Mouse (Mus musculus) B cell, adult 2 months (primary cell): Measurements from ENCODE around the gene Clk3.
A peak's percentile ranks its signal among the peaks of the same experiment; 100 is the strongest.

Experiments used
- DNase-seq, 2 experiments: peaks; one replicate each; pipeline ENCODE4 v3.0.0; 2022

Gene Clk3

DNA sequence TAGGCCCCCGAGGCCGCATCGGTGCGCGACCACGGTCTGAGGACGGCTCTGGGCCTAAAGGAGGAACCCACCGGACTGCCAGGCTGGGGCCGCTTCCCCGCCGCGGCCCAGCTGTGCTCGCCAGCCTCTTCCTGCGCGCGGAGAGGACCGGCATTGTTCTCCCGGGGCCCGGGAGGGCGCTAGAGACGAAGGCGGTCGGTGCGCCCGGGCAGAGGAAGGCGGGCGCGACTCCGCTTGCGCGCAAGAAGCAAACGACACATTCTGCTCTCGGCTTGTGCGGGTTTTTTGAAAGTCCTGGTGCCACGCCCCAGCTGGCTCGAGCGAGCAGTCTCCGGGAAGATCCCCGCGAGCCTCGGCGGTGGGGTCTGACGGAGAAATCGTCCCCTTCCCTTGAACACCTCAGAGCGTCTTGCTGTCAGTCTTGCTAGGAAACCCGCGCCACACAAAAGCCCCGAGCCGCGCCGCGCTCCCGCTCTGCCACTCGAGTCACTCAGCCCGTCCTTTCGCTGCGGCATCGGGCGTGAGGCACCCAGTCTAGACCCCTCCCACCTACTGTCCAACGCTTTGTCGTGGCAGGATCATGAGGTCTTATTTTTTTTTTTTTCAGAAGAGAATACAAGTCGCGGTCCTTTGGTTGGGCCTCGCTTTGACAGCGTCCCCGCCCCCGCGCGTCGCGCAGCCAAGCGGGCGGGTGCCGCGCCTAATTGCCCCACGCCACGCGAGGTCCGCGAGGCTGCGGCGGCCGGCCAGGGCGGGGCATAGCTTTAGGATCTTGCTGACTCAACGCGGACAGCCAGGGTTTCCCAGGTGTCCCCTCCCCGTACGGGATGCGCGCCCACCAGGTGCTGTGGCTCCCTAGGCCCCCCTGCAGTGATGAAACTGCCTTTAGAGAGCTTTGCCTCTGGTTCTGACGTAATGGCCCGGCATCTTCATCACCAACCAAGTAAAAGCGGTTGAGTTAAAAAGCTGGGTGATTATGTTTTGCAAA is at the start of gene Clk3:
TSS of gene Clk3 (minus strand) at position 497 of the 988 bp plus-strand sequence.
- DNase-seq = peak; percentile 69 to 75

DNA sequence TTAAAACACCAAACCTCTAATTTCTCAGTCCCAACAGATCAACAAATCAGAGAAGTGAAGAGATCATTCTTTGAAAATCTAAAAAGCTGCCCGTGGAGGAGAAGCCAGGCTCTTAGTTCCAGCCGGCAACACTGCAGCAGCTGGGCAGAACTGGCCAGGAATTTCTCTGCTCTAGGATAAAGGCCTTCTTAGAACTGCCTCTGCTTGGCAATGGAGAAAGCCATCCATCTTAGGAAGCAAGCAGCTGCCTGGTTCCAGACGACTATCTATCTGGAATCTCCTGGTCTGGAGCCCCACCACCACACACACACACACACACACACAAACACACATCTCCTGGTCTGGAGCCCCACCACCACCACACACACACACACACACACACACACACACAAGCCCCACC is 49.2 kb upstream of the Clk3 start:
- no peak for DNase-seq

DNA sequence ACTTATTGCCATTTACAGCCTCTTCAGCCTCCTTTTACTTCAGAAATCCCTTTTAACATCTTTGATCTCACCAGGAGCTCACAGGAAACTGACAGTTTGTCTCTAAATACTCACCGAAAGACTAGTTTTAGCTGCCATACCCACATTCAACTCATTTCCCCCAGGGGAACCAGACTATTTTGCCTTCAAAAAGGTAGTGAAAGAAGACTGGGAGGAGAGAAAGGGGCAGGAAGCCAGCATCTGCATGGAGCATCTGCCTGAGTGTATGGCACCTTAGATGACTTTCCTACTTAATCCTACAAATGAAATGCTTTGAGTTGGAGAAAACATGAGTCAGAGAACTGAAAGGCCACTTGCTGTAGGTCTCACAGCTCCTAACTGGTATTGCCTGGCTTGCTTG is 48.4 kb upstream of the Clk3 start:
- DNase-seq = peak in 1 of 2 experiments; percentile 11

DNA sequence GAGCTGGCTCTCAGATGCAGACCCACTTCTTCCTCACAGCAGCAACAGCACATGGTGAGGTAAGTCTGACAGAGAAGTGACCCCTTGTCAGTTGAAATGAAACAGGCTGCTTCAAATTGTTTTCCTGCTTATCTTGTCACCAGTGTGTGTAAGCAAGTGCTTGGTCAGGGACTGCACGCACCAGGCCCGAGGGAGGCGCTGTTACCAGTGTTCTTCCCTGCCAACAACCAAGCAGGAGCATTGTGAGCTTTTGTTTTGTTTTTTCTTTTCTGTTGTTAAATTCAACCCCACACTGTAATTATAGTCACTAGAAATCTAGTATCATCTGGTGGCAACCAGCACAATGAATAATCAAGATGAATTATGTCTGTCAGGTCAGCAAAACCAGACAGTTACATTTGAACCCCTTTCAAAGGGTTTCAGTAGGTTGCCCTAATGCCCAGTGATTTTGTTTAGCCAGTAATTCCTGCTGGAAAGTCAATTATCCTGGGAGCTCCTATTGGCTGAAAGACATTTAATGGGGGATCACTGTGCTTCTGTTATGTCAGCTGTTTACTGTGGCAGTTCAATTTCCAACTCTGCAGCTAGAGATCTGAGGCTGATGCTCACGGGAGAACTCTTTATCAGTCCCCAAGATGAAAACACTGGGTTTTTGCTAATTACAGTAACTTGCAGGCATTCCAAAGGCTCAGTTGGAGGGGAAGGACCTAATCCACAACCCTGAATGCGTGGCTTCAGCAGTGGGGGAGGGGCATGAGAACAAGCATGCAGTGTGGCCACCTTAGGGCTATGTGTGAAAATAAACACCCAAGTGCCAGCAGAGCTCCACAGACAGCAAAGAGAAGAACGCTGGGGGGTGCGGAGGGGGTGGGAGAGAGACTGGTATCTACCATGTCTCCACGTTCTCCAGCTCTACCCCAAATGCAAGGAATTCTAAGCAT is 46.4 kb upstream of the Clk3 start:
- DNase-seq = no peak

DNA sequence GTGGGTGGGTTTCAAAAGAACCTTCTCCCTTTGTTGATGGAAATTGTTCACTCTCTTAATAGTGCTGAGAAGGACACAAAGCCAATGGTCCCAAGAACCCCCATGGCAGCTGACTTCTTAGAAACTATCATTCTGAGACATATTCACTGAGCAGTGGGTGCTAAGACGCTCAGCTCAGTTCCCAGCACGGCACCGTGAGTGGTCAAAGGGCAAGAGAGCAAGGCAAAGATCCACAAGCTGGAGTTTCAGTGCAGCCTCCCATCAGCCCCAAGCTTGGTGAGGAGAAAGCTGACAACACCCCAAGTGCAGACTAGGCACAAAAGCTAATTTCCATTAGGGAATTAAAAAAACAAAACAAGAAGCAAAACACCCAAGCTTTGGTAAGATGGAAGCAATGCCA is 45.0 kb upstream of the Clk3 start:
- no peak for DNase-seq

DNA sequence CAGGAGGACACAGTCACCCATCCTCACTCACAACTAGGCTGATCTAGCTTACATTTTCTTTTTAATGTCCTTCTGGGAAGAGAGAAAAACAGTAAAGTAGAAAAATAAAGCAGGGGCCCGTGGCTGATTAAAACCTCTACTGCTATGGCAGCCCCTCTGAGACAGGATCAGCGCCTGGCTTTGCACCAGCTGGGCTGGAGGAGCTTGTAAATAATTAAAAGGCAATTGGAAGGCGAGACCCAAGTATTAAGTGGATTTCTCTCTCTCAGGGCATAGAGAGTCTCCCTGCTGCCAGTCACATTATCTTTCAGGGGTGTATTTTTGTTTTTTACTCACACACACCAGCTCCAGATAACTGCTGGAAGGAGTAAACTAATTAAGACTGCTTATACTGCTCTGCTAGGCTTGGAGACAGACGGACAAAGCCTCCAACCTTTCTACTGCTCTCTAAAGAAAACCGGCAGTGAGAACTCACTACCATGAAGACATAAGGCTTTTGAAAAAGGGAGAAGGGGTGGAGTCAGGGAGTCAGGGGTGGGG is 43.2 kb upstream of the Clk3 start:
- no peak for DNase-seq

DNA sequence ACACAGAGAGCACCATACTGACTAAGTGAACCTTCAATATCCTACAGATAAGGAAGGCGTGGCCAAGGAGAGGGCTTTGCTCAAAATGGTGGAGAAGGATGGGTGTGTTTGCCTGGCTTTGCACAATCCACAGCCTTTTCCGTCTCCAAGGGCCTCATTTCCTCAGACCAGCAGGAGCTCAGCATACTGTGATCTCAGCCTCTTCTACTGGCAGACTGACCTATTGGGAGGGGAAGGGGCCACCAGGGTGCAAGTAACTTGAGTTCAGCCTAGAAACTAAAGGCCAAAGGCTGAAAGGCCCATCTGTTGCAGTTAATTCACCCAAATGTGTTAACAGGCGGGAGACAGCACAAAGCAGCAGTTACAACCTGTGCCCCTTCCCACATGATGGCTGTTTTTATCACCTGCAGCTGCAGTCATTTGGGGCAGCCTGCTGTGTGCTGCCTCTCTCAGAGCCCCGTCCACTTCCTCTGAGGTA is 41.6 kb upstream of the Clk3 start:
- no peak for DNase-seq

DNA sequence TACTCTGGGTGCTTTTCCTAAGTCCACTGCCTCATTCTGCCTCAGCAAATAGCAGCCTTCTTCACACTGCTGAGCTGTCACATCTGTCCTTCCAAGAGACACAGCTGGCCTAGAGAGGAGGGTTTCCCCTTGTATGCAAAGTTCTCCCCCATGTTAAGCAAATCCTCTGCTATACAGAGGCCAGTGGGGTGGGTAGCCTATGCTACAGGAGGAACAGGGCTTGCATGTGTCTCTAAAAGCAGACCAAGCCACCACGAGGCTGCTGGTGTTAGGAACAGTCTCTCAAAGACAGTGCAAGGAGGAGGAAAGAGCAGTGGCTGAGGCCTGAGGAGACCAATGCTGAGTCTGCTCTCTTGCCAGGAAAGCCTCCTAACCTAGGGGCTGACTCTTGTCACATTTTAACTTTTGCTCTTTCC is 40.4 kb upstream of the Clk3 start:
- DNase-seq = no peak

DNA sequence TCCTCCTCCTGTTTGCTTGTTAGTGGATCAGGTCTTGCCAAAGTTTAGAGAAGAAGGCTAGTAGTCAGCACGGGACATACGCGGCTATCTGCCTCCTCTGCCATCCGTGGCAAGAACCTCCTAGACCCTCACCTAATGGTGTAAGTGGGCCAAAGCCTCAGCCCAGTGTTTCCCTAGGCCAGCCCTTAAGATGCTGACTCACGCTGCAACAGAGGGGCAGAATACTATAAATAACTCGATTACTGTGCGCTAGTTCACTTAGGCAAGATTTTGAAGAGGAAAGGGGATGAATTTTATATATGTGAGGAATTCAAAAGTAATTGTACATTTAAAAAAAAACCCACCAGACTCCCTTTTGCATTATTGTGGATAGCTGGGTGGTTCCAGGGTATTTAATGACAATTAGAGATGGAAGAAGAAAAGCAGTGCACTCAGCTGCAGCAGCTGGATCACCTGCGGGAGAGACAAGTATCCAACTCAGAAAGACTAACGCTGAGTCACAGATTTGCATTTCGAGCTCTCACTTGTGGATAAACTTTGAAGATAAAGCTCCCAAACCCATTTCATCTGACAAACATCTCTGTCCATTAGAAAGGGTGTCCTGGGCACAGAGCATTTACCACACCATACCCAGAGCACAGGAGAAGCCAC is 39.6 kb upstream of the Clk3 start:
- DNase-seq = no peak

DNA sequence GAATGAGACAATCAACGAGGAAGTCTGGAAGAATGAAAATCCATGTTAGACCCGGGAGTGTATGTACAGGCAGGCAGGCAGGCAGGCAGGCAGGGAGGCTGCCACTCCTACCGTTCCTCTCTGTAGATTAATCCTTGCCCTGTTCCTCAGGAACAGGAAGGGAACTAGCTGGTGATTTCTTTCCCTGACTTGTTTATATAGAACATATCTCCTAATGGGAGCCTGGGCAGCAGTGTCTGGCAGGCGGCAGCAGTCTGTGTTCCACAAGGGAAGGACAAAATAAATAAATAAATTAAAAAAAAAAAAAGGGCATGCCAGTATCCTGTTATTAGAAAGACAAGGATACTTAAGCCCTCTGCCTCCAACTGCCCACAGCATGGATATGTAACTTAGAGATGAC is 38.2 kb upstream of the Clk3 start:
- no peak for DNase-seq

DNA sequence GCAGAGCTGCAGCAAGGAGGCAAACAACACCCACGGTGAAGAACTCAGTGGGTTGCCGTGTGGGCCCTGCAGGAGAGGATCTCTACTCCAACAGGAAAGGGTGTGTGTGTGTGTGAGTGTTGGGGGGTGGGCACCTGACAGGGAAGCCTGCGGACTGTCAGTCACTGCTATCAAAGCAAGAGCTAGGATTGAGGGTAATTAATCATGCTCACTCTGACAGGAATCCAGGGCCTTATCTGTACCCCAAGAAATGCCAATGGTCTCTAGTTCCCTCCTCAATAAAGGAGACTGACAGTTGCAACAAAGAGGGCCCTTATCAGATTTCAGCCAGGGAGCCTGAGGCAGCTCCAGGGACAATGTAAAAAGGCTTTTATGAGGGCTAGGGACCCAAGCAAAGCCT is 37.4 kb upstream of the Clk3 start:
- no peak for DNase-seq

DNA sequence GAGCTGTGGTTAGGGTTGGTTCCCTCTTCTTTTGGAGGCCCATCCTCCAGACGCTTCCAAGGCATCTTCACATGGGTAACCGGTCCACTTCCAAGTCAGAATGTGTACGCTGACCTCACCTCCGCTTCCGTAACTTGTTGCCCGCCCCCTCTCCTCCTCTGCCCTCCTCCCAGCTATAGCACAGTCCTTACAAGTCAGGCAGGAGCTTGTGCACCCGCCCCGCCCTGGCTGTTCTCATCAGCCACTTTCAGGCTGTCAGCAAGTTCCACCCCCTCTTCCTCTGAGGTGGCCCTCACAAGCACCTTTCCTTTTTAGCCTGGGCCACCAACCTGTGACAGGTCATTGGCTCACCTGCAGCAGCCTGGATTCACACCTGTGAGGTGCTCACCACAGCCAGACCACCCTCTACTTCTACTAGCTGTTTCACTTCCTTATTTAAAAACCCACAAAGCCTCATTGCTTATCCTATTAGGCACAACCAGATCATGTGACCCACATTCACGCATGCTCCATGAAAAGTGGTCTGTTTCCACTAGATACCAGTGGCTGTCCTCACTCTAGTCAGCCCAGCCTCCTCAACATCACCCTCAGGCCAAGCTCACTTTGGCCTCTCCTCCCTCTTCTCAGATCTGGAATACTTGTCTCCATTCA is 34.8 kb upstream of the Clk3 start:
- peak; percentile 47 to 48 for DNase-seq

DNA sequence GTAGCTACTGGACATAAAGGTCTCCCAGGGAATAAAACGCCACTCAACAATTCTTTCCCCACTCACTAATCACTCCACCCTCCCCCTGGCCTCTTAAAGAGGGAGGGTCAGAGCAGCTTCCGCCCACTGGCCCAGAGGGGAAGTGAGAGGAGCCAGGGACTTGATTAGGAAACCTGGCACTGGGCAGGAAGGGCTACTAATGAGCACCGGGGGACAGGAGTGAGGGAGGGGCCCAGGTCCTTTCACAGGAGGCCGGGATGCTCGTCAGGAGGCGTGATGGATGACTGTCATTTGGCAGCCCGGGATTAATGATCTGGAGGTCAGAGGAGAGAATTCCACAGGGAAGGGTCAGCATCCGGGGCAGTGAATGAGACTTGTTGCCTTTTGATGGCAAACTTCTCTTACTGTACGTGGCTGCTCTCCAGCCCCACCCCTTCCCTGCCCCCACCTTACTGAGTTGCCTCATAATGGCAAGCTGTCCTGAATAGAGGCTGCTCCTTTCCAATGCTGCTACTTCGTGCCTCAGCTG is 33.1 kb upstream of the Clk3 start:
- no peak for DNase-seq

DNA sequence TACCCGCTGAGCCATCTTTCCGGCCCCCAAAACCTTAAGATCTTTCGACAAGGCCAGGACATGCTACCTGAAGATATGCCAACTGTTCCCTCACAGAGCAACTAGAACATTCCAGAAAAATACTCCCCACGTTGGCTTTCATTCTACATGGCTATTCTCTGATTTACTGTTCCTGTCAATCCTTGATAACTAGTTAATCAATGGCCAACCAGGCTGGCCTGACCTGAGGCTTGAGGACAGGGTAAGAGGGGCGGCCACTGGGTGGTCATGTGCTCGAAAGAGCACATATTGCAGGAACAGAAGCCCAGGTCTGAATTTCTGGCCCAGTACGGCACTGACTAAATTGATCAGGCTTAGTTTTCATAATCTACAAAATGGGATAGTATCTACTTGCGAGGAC is 31.8 kb upstream of the Clk3 start:
- DNase-seq = no peak

DNA sequence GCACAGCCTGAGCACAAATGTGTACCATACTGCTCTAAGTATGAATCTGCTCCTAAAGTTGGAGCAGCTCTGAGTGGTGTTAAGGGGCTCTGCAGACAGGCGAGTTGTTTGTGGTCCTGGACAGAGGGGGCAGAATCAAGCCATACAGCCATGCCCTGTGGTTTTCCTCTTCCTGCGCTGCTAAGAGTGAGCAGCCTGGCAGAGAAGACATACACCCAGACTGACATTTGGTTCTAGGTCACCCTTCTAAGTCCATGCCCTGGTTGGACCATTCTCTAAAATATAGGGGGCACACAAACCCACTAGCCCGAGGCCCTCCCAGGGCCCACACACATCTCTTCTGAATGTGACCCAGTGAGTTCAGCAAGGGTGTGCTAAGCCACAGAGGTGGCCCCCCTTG is 24.1 kb upstream of the Clk3 start:
- DNase-seq = peak in 1 of 2 experiments; percentile 13

DNA sequence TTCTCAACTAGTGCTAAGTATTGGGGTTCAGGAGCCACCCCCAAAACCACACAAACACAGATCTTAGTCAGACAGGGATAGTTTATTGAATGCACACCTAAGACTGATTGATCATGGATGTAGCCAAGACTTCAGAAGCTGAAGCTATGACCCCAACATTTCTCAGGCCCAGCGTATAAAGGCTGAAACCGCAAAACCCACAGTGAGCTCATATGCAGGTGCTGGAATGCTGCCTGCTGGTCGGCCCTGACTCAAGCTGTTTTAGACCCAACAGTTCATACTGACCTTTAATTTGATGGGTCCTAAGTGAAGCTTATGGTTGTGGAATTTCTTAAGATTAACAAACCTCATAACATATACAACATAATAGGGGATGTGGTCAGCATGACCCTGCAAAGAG is 17.0 kb upstream of the Clk3 start:
- no peak for DNase-seq

DNA sequence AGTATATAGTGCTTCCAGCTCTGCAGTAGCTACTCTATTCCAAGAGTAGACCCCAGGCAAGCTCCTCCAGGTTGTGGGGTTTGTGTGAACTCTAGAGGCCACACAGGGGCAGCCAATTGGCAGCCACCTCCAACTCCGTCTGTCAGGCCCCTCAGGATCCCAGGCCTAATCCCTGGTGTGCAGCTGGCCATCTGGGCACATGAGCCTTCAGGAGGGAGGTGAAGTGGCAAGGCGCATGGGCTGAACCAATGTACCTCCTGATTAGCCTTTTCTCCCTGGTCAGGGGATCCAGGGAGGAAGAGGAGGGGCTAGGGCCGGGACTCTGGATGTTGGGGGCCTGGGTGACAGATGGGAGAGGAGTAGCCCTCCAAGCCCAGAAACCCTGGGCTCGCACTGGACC is 10.1 kb upstream of the Clk3 start:
- DNase-seq = no peak

DNA sequence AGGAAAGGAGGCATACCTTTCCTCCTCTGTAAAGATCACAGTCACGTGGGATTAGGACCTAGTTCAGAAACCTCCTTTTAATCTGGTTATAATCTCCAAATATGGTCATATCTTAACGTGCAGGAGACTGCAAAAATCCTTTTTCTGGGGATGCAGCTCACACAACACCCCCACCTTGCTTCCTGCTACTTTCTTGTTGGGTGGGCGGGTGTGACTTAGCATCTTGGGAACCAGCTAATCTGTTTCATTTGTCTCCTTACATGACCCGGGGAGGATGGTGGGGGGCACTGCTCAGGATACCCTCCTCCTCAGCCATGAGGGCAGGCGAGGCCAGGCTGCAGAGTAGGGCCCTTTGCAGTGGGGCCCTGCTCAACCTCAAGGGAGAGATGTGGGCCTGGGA is 9.4 kb upstream of the Clk3 start:
- DNase-seq = no peak

DNA sequence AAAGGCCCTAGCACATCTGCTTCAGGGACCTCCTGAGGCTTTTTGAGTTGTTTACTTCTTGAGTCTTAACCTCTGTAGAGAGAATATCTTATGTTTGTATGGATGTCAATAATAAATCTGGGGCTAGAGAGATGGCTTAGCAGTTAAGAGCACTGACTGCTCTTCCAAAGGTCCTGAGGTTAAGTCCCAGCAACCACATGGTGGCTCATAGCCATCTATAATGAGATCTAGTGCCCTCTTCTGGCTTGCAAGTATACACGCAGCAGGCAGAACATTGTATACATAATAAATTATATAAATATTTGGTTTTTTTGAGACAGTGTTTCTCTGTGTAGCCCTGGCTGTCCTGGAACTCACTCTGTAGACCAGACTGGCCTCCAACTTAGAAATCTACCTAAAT is 8.5 kb upstream of the Clk3 start:
- DNase-seq = peak; percentile 35 to 42

DNA sequence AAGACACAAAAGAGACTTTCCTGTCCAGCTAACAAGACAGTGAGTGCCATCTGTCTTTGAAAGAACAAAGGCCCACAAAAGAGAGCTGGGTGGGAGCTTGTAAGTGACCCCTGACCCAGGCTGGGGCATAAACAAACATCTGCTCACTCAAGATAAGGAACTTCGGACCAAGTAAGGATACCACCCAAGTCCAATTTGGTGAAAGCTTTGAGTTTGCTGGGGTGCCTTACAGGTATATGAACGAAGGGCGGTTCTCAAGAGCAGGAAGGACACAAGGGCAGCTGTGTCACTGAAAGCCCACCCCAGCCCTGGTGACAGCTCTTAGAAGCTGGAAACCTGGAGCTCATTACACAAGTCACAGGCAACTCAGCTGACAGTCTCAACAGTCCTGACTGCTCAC is 8.1 kb upstream of the Clk3 start:
- no peak for DNase-seq

DNA sequence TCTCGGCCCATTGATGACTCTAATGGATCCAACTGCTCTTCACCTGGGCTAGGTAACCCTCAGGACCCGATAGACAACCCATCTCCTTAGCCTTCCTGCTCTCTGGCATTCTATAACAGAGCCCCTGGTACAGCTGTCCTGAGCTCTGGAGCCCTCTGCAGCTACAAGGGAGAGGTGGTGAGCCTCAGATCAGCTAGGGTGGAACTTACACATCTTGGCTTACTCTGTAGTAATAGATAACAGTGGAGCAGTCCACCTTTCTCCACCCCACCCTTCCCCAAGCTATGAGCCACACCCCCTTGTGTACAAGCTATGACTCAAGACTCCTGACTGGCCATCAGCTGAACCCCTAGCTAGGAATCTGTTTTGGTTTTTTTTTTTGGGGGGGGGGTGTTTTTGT is 5.2 kb upstream of the Clk3 start:
- no peak for DNase-seq

DNA sequence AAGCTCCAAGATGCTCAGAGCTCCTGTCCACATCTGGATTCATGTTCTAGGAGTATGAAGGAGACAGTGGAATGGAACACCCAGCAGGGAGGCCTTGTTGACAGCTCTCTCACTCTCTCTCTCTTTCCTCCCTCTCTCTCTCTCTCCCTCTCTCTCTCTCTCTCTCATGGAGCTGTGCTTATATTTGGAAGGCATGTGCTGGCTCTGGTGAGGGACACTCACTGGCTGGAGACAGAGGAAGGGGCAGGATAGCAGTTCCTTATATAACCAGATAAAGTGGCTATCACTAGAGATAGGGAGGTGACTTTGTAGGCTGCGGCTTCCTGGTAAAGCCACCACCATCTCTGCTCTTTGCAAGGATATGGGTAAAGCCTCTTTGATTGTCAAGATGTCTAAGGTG is 4.6 kb upstream of the Clk3 start:
- no peak for DNase-seq
